Comparison of ENCODE assay signal across 18 mouse cellular contexts in genomic region chr10:41525696-41526095, GRCm38 (mm10). TPM values are rescaled to one million over a fixed set of nuclear protein-coding genes. Genes with fewer than 3 reads are reported as not detected.
"Had no signal": no experiment of that assay in that cellular context is flagged by ENCODE, and none has a peak within 500 bp of the region (broad histone marks: within the 10 kb centered on the region; RNA-seq: fewer than 3 reads in every experiment).

No protein-coding gene starts in this region.

- H3K4me2 ChIP-seq: lung, embryonic 14.5 days; midbrain, embryonic 12.5 days; neural tube, embryonic 13.5 days; neural tube, embryonic 15.5 days had no signal

- H3K9me3 ChIP-seq: midbrain, embryonic 12.5 days; neural tube, embryonic 13.5 days; neural tube, embryonic 15.5 days had no signal

- H3K27ac ChIP-seq: liver, embryonic 14.5 days; midbrain, embryonic 12.5 days; neural tube, embryonic 13.5 days; neural tube, embryonic 15.5 days had no signal

- H3K9ac ChIP-seq: liver, embryonic 14.5 days; lung, embryonic 14.5 days; midbrain, embryonic 12.5 days; neural tube, embryonic 13.5 days; neural tube, embryonic 15.5 days had no signal

- H3K4me3 ChIP-seq: midbrain, embryonic 12.5 days; neural tube, embryonic 13.5 days; neural tube, embryonic 15.5 days had no signal

- H3K27me3 ChIP-seq: midbrain, embryonic 12.5 days; neural tube, embryonic 13.5 days; neural tube, embryonic 15.5 days had no signal

- DNase-seq: lung, adult 18-20 months; lung, embryonic 14.5 days; lung, postnatal 10 days; lung, postnatal 4 days; midbrain, embryonic 14.5 days; retina, postnatal 1 day; right cerebral cortex, adult 18-20 months; right cerebral cortex, postnatal 25 days; right cerebral cortex, postnatal 4 days; spleen, adult 18-20 months; thymus, adult 18-20 months; thymus, postnatal 36 days had no signal

RNA-seq across cellular contexts. Expression of gene Ppil6, which starts 35.5 kb away (rescaled TPM):
- total RNA-seq: monocyte, adult 5-6 weeks had no signal
- polyA plus RNA-seq: liver, embryonic 14.5 days; liver, embryonic 16.5 days had no signal
